Mouse (Mus musculus) right cerebral cortex, postnatal 14 days (tissue): ENCODE measurements around the gene Sox18.

Experiments
- DNase-seq: peaks from one replicate; pipeline ENCODE4 v3.0.0; 2022

The Sox18 gene

GRCm38 (mm10) chr2:181671326-181671725 lies at the start of gene Sox18:
TSS of gene Sox18 (minus strand) at chr2:181671640.
- DNase-seq, result no peak

GRCm38 (mm10) chr2:181721200-181721599 lies 49.8 kb upstream of the Sox18 start:
- no peak for DNase-seq

- no peak for DNase-seq
Observed at GRCm38 (mm10) chr2:181720061-181720460, 48.6 kb upstream of the Sox18 start.

GRCm38 (mm10) chr2:181716991-181717390 lies 45.6 kb upstream of the Sox18 start:
- DNase-seq, result no peak

- no peak for DNase-seq
Observed at GRCm38 (mm10) chr2:181715382-181715781, 43.9 kb upstream of the Sox18 start.

GRCm38 (mm10) chr2:181714903-181715326 lies 43.5 kb upstream of the Sox18 start, which contains the start of gene Oprl1:
TSS of gene Oprl1 (plus strand) at chr2:181715016.
- peak; percentile 71 for DNase-seq

GRCm38 (mm10) chr2:181713749-181714148 lies 42.3 kb upstream of the Sox18 start:
- no peak for DNase-seq

GRCm38 (mm10) chr2:181706668-181707067 lies 35.2 kb upstream of the Sox18 start:
- no peak for DNase-seq

- no peak for DNase-seq
Observed at GRCm38 (mm10) chr2:181698241-181698640, 26.8 kb upstream of the Sox18 start, which contains the start of gene Lkaaear1. TSS of gene Lkaaear1 (minus strand) at chr2:181698442.

GRCm38 (mm10) chr2:181696801-181697420 lies 25.5 kb upstream of the Sox18 start:
- no peak for DNase-seq

- DNase-seq, result no peak
Observed at GRCm38 (mm10) chr2:181695776-181696175, 24.3 kb upstream of the Sox18 start.

- no peak for DNase-seq
Observed at GRCm38 (mm10) chr2:181694581-181694980, 23.1 kb upstream of the Sox18 start.

GRCm38 (mm10) chr2:181693339-181694280 lies 22.2 kb upstream of the Sox18 start, which contains the start of gene Rgs19:
TSS of gene Rgs19 (minus strand) at chr2:181693977.
- DNase-seq, result peak; percentile 75

GRCm38 (mm10) chr2:181692304-181692703 lies 20.9 kb upstream of the Sox18 start:
- DNase-seq, result no peak

GRCm38 (mm10) chr2:181691571-181691970 lies 20.1 kb upstream of the Sox18 start:
- DNase-seq, result no peak

- DNase-seq, result no peak
Observed at GRCm38 (mm10) chr2:181691083-181691482, 19.6 kb upstream of the Sox18 start.

GRCm38 (mm10) chr2:181689466-181690160 lies 18.2 kb upstream of the Sox18 start:
- DNase-seq, result peak; percentile 60

GRCm38 (mm10) chr2:181687586-181687985 lies 16.1 kb upstream of the Sox18 start:
- DNase-seq, result no peak

GRCm38 (mm10) chr2:181685686-181686085 lies 14.2 kb upstream of the Sox18 start:
- no peak for DNase-seq

- DNase-seq, result no peak
Observed at GRCm38 (mm10) chr2:181684713-181685112, 13.3 kb upstream of the Sox18 start.

GRCm38 (mm10) chr2:181683381-181683780 lies 11.9 kb upstream of the Sox18 start:
- no peak for DNase-seq

GRCm38 (mm10) chr2:181681978-181682377 lies 10.5 kb upstream of the Sox18 start:
- DNase-seq, result no peak

GRCm38 (mm10) chr2:181680716-181681117 lies 9.3 kb upstream of the Sox18 start:
- no peak for DNase-seq
